Mouse (Mus musculus): ENCODE data around the gene Ttc21a.

Gene Ttc21a

DNA sequence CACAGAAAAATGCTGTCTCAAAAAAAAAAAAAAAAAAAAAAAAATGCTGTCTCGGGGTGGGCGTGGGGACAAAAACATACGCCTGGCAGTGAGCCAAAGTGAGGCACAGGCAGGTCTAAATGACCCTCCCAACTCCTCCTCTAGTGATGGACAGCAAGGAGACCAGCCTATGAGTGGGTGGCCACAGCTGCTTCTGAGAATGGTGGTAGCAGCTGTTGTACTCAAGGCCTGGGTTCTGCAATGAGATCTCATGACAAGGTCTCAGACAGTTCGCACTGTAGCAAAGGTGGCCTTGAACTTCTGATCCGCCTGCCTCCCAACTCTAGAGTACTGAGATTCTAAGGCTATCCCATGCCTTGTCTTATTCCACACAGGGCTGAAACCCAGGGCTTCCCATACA lies 4.0 kb downstream of the Ttc21a start:
- in situ Hi-C loops (cut with MboI) = no loop called here

DNA sequence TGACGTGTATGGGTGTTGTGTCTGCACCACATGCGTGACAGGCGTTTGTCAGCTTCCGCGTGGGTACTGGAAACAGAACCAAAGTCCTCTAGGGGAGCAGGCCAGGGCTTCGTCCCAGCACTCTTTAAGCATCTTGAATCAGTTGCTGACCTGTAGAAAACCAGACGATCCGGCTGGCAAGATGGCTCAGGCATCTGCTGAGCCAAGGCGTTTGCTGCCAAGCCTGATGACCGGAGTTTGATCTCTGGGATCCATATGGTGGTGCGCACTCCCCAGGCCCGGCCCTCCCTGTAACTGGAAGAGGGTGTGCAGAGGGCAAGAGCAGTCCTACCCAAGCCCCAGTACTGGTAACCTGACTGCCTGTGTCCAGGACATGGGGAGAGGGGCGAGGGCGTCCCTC lies 4.5 kb downstream of the Ttc21a start:
- in situ Hi-C loops (cut with MboI) = no loop called here

DNA sequence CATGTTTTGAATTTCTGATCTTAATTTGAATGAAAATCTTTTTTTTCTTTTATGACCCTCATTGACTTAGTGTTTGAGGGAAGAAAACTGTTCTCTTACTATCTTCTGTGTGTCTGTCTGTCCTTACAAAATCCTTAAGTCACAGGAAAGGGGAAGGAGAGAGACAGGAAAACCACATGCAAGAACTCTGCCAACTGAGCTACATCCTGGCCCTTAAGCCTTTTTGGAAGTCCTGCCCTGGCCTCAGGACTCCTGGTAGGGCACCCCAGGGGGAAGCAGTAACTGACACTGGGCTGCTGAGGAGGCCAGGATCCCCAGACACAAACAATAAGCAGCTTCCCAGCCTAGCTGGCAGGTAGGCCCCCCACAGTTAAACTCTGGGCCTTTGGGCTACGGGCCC lies 5.9 kb downstream of the Ttc21a start:
- in situ Hi-C loops (cut with MboI) = no loop called here

DNA sequence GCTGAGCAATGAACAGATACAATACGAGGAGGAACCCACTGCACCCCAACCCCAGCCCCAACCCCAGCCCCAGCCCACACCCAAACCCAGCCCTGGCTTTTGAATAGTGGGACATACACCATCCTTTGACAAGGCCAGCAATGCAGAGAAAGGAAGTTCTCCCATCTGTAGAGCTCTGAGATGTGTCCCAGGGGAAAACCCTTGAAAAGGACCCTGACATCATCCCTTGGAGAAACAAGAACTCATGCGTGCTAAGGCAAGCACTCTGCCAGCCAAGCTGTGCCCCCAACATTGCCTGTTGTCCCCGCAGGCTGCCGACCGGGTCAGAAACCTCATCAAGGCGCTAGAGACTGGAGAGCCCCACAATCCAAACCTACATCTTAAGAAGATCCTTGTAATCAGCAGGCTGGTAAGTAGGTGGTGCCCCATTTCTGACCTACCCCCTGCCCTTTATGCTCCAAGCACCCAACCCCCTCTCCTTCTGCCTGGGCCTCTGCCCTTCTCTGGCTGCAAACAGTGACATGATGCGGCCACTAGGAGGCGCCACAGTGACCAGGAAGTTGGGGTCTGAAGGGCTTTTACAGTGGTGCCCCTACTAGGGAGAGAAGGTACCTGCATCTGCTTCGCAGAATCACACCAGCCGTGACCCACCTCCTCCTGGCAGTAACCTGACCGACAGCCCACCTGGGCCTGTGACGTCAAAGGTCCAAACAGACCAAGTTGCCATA lies 7.9 kb downstream of the Ttc21a start:
- in situ Hi-C loops (cut with MboI) = no loop called here

DNA sequence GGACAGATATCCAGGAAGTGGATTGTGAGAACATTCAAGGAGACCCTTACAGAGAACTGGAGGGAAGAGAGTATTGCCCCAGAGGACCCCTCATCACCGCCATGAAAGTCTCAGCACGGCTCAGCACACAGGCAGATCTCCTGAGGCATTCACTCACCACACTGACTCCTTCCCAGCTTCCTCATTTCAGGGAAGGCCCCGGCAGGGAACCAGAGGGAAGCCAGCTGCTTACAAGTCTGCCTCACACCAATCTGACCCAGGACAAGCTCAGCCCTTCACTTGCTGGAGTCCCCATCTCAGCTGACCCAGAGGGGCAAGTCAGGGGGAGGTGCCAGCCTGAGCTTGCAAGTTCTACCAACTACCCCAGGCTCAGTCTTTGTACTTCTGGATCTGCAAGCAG lies 11.4 kb downstream of the Ttc21a start:
- in situ Hi-C loops (cut with MboI) = no loop called here

DNA sequence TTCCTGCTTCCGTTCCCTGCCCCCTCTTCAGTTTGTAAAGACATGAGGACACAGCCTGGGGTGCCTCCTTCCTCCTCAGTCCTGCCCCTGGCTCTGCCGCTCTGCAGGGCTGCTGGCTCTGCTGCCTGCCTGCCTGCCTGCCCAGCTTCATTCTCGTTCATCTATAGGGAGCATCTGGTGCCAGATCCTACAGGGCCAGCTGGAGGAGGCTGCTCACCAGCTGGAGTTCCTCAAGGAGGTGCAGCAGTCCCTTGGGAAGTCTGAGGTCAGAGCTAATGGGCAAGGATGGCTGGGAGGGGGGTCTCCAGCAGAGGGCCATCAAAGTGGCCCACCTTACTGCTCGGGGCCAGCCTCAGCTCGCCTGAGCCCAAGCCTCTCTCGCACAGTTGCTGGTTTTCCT lies 13.0 kb downstream of the Ttc21a start:
- in situ Hi-C loops (cut with MboI) = no loop called here

DNA sequence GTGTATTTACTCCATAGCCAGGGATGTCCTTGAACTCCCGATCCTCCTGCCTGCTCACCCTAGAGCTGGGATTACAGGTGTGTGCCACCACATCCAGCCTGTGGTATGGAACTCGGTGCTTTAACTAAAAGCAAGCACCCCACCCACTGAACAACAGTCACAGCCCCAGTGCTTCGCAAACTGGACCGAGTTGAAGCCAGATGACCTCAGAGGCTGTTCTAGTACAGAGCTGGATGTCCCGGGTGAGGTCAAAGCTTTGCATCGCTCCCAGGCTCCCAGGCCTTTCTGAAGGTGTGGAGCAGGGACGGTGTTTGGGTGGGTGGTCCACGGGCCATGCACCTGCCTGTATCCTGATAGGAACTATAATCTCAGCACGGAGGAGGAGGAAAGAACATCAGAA lies 14.0 kb downstream of the Ttc21a start:
- in situ Hi-C loops (cut with MboI) = no loop called here

DNA sequence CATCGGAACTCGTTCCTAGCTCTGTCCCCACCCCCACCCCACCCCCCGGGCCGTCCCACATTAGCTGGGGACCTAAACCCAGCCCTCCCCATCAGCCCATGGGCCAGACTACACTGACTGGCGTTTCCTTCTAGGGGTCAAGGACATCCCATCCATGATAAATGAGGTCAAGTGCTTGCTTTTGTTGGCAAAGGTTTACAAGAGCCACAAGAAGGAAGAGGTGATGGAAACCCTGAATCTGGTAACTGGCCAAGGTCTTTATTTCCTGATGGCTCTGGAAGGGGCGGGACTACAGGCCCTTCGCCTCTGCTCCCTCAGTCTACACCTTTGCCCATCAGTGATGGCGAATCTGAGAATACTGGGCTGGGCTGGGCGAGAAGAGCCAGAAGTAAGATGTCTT lies 21.4 kb downstream of the Ttc21a start:
- in situ Hi-C loops (cut with MboI) = no loop called here

DNA sequence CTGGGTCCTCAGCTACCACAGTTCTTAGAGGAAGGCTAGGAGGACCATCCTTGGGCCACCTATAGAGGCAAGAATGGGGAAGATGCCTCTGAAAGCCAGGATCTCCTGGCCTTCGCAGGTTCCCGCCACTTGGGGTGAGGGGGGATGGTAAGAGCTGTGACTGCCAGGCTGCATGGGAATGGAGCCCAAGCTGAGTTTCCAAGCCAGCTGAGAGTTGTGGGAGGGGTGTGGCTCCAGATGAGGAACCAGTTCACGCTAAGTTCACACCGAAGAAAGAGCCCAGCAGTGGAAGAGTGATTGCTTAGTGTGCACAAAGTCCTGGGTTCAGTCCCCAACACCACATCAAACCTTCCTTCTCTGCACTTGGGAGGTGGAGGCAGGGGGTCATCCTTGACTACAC lies 24.8 kb downstream of the Ttc21a start:
- in situ Hi-C loops (cut with MboI) = no loop called here

DNA sequence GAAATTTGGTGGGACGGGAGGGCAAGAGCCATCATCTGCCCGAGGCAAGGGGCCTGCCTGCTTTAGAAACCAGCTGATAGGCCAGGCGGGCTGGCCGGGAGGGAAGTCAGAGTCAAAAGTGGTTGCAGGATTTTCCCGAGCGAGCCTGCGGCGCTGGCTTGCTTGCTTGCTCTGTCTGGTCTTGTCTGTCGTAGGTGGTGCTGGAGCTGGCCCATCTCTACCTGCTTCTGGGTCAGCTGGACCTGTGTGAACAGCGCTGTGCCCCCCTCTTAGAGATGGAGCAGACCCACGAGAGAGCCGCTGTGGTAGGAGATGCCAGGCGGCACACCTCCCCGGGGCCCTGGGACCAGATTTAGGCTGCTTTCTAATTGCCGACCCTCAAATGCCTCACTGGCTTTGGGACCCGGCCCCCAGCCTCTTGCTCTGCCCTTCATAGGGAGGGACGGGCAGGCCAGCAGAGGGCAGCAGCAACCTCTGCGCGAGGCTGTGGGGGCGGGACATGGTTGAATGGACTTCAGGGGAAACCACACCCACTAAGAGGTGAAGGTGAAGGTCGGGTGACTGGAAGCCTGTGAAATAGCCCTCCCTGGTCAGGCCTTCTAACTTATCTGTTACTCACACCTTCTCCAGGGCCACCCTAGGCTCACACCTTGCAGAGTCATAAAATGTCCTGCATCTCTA lies 25.7 kb downstream of the Ttc21a start:
- in situ Hi-C loops (cut with MboI) = no loop called here

DNA sequence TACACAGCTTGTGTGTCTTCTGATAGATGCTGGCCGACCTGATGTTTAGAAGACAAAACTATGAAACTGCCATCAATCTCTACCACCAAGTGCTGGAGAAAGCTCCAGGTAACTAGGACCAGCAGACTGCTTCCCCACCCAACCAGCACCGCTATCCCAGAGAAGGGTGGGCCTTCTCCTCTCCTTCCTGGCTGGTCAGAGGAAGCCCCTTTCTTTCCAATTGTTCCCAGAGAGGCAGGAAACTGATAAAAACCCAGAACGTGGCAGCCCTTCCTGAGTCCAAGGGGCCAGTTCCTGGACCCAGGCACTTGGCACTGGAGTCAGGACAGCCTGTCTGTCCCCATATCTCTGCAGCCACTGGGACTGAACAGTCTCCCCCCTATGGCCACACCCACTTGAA lies 26.8 kb downstream of the Ttc21a start:
- in situ Hi-C loops (cut with MboI) = no loop called here

DNA sequence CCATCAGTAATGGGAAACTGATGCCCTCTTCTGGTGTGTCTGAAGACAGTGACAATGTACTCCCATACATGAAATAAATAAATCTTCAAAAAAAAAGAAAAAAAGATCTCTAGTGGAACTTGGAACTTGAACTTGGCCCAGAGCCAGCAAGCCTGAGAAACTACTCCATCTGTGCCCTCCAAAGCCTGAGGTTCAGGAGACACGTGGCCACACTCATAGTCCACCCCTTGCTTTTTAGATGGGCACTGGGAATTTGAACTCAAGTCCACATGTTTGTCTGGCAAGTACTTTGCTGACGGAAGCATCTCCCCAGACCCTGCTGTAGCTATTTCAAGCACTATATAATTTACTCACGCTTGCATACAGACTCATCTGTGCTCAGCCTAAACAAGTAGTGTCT lies 27.8 kb downstream of the Ttc21a start:
- in situ Hi-C loops (cut with MboI) = loop anchor here (5.0 kb wide), 1 partner anchor 52 kb away; no protein-coding TSS in a partner anchor

DNA sequence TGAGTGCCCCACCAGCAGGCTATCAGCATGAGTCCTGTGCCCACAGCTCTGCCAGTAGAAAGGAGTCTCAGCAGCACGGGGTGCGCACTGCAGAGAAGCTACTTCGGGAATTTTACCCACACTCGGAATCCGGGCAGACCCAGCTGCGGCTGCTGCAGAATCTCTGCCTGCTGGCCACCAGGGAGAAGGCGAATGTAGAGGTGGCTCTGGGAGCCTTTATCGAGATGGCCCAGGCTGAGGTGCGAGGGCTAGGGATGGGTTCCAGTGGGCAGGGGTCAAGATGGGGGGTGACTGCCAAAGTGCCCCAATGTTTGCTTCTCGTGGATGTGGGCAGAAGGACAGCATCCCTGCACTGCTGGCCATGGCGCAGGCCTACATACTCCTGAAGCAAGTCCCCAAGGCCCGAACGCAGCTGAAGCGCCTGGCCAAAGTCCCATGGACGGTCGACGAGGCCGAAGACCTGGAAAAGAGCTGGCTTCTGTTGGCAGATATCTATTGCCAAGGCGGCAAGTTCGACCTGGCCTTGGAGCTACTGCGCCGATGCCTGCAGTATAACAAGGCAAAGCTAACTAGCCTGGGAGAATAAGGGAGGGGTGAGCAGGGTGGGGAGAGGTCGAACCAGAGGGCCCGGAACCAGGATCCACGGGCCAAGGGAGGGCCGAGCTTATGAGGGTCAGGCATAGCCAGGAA lies 29.0 kb downstream of the Ttc21a start:
- in situ Hi-C loops (cut with MboI) = loop anchor here (5.0 kb wide), 1 partner anchor 51 kb away; no protein-coding TSS in a partner anchor

DNA sequence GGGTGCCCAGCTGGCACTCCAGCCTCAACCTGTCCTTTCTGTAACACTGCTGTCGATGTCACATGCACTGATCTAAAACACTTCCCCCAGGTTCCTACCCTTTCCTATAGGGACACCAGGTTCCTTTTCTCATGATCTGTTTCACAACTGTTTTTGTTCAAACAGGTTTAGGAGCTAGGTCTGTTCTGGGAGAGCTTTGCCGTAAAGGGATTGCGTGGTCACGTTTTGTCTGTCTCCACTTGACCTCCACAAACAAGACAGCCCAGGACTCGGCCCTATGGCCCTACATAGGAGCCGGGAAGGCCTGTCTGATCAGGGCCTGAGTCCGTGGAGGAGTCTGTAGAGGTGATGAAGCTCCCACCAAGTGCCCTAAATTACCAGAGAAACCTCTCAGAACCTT lies 32.4 kb downstream of the Ttc21a start:
- in situ Hi-C loops (cut with MboI) = loop anchor here (5.0 kb wide), 1 partner anchor 47 kb away; no protein-coding TSS in a partner anchor

DNA sequence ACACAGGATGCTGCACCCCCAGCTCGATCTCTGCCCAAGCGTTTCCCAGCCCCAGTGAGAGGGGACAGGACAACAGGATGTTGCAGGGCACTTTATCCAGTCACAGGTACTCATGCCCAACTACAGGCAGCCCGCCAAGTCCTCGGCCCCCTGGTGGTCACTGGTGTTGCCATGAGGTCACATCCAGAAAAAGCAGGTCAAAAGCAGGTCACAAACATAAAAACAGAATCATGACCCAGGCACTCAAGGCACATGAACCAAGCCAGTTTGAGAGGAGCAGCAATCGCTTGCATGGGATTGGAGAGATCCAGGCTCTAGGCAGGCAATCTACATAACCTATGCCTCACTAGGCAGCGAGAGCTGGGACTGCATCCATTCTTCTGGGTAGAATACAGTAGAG lies 32.8 kb downstream of the Ttc21a start:
- in situ Hi-C loops (cut with MboI) = no loop called here

DNA sequence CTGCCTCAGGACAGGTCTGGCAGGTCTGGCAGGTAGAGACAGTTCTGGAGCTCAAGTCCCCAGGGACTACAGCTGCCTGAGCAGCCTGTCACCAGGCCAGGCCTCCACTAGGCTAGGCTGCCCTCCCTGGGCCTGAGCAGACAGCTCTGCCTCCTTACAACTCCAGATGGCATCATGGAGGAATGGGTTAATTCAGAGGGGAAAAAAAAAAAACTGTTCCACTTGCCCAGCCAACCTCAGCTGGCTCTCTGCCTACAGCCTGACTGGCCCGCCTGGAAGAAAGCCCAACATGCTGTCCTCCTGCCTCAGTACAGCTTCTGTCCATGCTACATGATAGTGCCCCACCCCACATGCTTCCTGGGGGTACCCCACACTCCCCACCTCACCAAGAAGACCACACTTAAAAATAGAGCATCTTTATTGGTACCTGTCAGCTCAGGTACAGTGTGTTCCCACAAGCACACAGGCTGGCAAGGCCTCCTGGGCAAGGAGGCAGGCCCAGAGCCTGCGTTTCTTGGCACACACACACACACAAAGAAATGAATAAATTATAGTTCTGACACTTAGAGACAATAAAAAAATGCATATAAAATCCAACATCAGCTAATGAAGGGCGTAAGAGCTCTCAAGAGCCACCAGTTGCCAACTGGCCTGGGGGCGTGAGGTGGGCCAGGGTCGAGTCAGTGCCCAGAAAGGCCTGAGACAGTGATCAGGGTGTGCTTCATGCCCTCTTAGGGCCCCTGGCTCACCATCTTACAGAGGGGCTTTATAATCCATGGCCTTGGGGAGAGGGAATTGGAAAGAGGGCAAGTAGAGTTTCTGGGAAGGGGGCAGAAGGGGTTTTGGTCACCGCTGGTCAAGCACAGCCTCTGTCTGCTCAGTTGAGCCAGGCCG lies 33.6 kb downstream of the Ttc21a start:
- in situ Hi-C loops (cut with MboI) = no loop called here

DNA sequence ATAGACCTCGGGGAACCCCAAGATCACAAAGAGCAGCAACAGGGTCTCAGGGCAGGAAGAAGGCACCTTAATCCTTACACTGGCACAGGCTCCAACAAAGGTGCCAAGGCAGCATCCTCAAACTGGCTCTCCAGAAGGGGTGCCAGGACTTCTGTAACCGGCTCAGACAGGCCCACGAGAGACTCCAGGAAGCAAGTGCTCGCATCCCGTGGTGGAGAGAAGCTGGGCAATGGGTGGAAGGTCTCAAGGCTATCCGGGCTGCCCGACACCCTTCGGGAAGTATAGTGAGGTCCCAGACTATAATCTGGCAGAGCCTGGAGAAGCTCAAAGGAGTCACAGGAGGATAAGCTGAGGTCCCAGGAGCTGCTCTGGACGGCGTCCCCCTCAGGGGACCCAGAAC lies 34.8 kb downstream of the Ttc21a start:
- in situ Hi-C loops (cut with MboI) = no loop called here

DNA sequence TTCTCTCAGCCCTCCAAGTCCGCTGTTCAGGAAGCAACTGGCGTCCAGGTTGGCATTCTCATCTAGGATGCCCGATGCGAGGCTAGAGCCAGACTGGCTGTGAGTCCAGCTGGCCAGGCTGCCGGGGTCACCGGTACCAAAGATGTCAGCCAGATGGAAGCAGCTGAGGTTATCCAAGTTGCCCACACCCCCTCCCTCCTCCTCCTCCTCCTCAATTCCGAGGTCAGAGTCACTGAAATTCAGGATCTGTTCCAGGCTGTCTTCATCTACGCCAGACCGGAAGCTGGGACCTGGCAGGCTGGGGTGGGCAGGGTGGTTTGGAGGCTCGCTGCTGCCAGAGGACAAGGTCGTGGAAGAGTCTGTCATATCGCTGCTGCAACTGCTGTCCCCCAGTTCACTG lies 35.2 kb downstream of the Ttc21a start:
- in situ Hi-C loops (cut with MboI) = no loop called here

DNA sequence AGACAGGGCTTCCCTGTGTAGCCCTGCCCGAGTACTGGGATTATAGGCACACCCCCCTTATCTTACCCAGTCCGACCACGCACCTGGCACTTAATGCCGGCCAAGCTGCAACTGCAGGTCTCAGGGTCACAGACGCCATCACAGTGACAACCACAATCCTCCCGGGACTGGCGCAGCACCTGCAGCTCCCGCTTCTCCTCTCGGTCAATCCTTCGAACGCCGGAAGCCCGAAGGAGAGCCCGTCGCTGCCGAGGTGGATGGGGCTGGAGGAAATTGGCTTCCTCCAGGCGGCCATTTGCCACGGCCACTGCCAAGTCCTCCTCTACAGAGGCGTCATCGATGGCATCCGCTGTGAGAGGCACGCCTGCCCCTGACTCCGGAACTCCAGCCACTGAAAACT lies 35.9 kb downstream of the Ttc21a start:
- in situ Hi-C loops (cut with MboI) = no loop called here

DNA sequence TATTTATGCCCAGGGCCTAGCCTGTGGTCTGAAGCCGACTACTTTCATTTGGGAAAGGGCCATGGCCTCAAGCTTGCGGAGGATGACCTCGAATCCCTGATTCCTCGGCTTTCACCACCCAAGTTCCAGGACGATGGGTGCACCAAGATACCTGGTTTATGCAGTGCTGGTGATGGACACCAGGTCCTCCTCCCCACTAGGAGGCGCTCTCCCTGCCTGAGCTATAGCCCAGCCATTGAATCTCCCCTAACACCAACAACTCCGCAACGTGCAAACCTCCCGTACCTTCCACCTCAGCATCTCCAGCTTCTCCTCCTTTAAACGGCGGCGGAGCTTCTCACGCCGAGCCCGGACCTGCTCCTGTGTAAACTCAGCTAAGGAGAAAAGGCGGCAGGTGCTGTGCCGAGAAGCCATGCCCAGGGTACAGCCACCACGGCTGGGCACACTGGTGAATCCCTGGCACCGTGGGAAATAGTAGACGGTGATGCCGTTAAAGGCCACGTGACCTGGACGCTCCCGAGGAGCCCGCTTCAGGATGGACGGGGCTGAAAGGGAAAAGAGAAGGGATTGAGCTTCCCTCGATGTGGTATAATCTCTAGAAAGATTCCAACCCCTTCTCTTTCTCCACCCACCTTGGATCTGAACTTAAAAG lies 36.6 kb downstream of the Ttc21a start:
- in situ Hi-C loops (cut with MboI) = no loop called here

DNA sequence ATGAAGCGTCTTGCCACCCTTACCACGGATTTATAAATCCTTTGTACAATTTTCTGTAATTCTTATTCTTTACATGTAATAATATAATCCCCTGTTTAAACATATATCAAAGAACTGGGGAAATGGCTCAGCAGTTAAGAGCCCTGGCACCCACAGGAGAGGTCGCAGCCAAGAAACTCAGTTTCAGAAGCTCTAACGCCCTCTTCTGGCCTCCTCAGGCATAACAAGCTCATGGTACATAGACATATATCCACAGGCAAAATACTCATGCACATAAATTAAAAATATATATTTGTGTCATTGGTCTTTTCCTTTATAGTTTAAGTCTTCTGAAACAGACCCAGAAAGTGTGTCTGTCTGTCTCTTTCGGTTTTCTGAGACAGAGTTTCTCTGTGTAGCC lies 37.2 kb downstream of the Ttc21a start:
- in situ Hi-C loops (cut with MboI) = no loop called here

DNA sequence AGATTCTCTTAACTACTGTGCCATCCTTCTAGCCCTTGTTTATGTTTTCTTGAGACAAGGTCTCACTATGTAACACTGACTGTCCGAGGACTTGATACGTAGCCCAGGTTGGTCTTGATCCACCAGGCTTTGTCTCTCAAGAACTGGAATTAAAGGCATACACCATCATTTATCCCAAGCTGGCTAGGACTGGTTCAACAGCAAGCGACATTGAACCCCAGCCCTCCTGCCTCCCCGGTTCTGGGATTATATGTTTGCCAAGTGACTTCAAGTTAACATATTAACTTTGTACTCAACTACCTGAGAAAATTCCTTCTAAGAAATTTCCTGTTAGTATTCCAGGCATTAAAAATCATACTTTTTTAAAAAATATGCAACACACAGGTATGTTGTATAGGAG lies 37.9 kb downstream of the Ttc21a start:
- in situ Hi-C loops (cut with MboI) = no loop called here
